Mouse (Mus musculus): Measurements from ENCODE around the gene Cep112.

GRCm38 (mm10) chr11:108898483-108898882 is 473.5 kb downstream of the Cep112 start:
- TF ChIP-seq POLR2A (IDR thresholded peaks at IDR 0.05; ENCODE audit: borderline replicate concordance, control insufficient read depth, low read depth, low read length): no peak
- TF ChIP-seq CTCF (IDR thresholded peaks at IDR 0.05; ENCODE audit: control insufficient read depth, insufficient read depth, low read length): no peak

All from bone marrow, adult 2 months (tissue).